Mouse (Mus musculus): ENCODE measurements around the gene Tnfsf13. TPM values are rescaled to one million over a fixed set of nuclear protein-coding genes. Genes with fewer than 3 reads are reported as not detected.

The Tnfsf13 gene
- polyA plus RNA-seq, 1 experiment, result 4.6 TPM

GRCm38 (mm10) chr11:69680136-69680855 is 5.3 kb downstream of the Tnfsf13 start:
- DNase-seq (ENCODE audit: low read depth), result no peak

GRCm38 (mm10) chr11:69679144-69679543 is 6.4 kb downstream of the Tnfsf13 start:
- no peak for DNase-seq (ENCODE audit: low read depth)

- no peak for DNase-seq (ENCODE audit: low read depth)
Observed at GRCm38 (mm10) chr11:69672211-69672706, 13.3 kb downstream of the Tnfsf13 start, which contains the start of gene Eif4a1. Eif4a1 (minus strand) TSS chr11:69672423.

GRCm38 (mm10) chr11:69671726-69672124 is 13.9 kb downstream of the Tnfsf13 start:
- no peak for DNase-seq (ENCODE audit: low read depth)

GRCm38 (mm10) chr11:69670786-69671725 is 14.5 kb downstream of the Tnfsf13 start:
- DNase-seq (ENCODE audit: low read depth), result no peak

- DNase-seq (ENCODE audit: low read depth), result no peak
Observed at GRCm38 (mm10) chr11:69666665-69667005, 18.9 kb downstream of the Tnfsf13 start.

GRCm38 (mm10) chr11:69665961-69666664 is 19.5 kb downstream of the Tnfsf13 start, which contains the start of gene Cd68:
Cd68 (minus strand) TSS chr11:69666153.
- DNase-seq (ENCODE audit: low read depth), result no peak

GRCm38 (mm10) chr11:69665457-69665960 is 20.1 kb downstream of the Tnfsf13 start:
- DNase-seq (ENCODE audit: low read depth), result no peak

- no peak for DNase-seq (ENCODE audit: low read depth)
Observed at GRCm38 (mm10) chr11:69664841-69665240, 20.7 kb downstream of the Tnfsf13 start.

GRCm38 (mm10) chr11:69663795-69664194 is 21.8 kb downstream of the Tnfsf13 start:
- no peak for DNase-seq (ENCODE audit: low read depth)

GRCm38 (mm10) chr11:69662967-69663671 is 22.5 kb downstream of the Tnfsf13 start:
- DNase-seq (ENCODE audit: low read depth), result no peak

- no peak for DNase-seq (ENCODE audit: low read depth)
Observed at GRCm38 (mm10) chr11:69662213-69662966, 23.2 kb downstream of the Tnfsf13 start, which contains the start of gene Mpdu1. Mpdu1 (minus strand) TSS chr11:69662642.

GRCm38 (mm10) chr11:69661221-69661881 is 24.2 kb downstream of the Tnfsf13 start:
- no peak for DNase-seq (ENCODE audit: low read depth)

GRCm38 (mm10) chr11:69657462-69657881 is 28.1 kb downstream of the Tnfsf13 start:
- no peak for DNase-seq (ENCODE audit: low read depth)

- no peak for DNase-seq (ENCODE audit: low read depth)
Observed at GRCm38 (mm10) chr11:69656617-69657461, 28.7 kb downstream of the Tnfsf13 start.

- no peak for DNase-seq (ENCODE audit: low read depth)
Observed at GRCm38 (mm10) chr11:69656065-69656455, 29.5 kb downstream of the Tnfsf13 start.

- no peak for DNase-seq (ENCODE audit: low read depth)
Observed at GRCm38 (mm10) chr11:69655264-69656064, 30.1 kb downstream of the Tnfsf13 start, which contains the start of gene Sox15. Sox15 (plus strand) TSS chr11:69655314.

GRCm38 (mm10) chr11:69654760-69655159 is 30.8 kb downstream of the Tnfsf13 start:
- no peak for DNase-seq (ENCODE audit: low read depth)

All from gonadal fat pad, adult 2 months (tissue).